Mouse (Mus musculus): ENCODE measurements around the gene Ifrd1. TPM values are rescaled to one million over a fixed set of nuclear protein-coding genes. Genes with fewer than 3 reads are reported as not detected.

Gene Ifrd1
- polyA plus RNA-seq, 1 experiment from 2014 or later = 103 TPM

DNA sequence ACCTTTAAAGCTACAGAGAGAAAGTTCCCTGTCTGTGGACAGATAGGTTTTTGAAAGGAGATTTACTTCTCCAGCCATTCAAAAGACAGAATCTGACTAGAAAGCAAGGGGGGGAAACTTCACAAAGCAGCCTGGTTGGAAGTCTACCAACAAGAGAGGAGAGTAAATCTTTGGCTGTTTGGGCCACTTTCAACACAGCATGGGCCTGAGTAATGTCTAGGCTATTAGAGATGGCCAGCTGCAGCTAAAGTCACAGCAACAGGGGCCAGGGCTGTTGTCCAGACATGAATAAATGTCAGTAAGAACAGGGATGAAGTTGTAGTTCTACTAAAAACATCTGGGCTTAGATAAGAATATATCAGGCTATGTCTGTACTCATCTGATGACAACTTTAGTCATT, 2.0 kb upstream of the Ifrd1 start:
- ATAC-seq (replicated peaks; ENCODE audit: insufficient number of reproducible peaks, low FRiP score, low TSS enrichment) = no peak
- Histone ChIP-seq H3K4me1 (ENCODE audit: control insufficient read depth, insufficient read depth, low read length) (peaks cover 9% of the 10 kb centered on the region; the same call in 1 of the 2 replicates), H3K4me2 (no peak overlapping the region), H3K27me3 (ENCODE audit: control insufficient read depth, insufficient read depth, low read length) (no peaks in the 10 kb centered on the region), H3K4me3 (ENCODE audit: low read depth, low read length) (no peak overlapping the region), H3K36me3 (ENCODE audit: control insufficient read depth, insufficient read depth, low read length) (no peaks in the 10 kb centered on the region), H3K9ac (ENCODE audit: low read depth, low read length) (no peak overlapping the region), H3K9me3 (replicated peaks; ENCODE audit: control insufficient read depth, low read length) (no peaks in the 10 kb centered on the region), H3K27ac (ENCODE audit: low read depth, low read length) (no peak overlapping the region)

DNA sequence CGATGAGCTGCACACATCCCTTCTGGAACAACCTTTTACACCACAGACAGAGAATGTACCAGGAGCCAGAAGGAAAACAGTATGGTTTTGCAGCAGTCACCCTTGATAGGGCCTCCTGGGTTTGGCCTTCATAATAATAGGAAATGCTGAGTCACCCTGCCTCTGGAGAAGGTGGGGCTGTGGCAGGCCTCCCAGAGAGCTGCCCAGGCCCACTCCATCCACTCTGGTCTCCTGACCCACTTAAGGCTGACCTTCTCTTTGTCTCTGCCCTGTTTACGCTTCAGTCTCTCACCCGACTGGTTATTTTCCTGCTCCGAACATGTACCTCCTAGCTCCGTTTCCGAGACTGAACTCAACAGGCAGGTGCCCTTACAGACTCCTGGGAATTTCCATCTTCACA, 328 bp downstream of the Ifrd1 start:
- Histone ChIP-seq H3K27ac (ENCODE audit: low read depth, low read length) (no peak overlapping the region), H3K9ac (ENCODE audit: low read depth, low read length) (no peak overlapping the region), H3K27me3 (ENCODE audit: control insufficient read depth, insufficient read depth, low read length) (no peaks in the 10 kb centered on the region), H3K36me3 (ENCODE audit: control insufficient read depth, insufficient read depth, low read length) (no peaks in the 10 kb centered on the region), H3K4me2 (peak overlapping the region; percentile 3; the same call in 1 of the 2 replicates), H3K4me3 (ENCODE audit: low read depth, low read length) (no peak overlapping the region), H3K4me1 (ENCODE audit: control insufficient read depth, insufficient read depth, low read length) (peaks cover 9% of the 10 kb centered on the region; the same call in 1 of the 2 replicates), H3K9me3 (replicated peaks; ENCODE audit: control insufficient read depth, low read length) (no peaks in the 10 kb centered on the region)
- peak; percentile 91 for ATAC-seq (replicated peaks; ENCODE audit: insufficient number of reproducible peaks, low FRiP score, low TSS enrichment)
- WGBS (ENCODE audit: insufficient replicate concordance) = 50% methylated on average over 6 of the region's 6 CpGs

DNA sequence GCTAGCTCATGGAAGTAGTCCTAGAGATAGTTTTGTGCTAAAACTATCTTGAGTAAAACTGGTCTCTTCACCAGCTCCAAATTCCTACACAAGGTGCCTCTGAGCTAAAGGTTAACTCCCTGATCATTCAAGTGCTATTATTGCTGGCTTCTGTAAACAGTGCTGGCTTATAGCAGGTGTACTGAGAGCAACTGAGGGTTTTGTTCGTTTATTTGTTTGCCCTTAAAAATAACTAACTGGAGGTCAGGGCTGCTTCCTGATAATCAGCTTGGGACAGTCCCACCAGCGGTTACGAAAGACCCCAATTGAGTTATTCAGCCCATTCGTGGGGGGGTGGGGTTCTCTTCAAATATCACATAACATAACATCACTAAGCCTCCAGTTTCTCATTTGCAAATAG, 920 bp downstream of the Ifrd1 start:
- H3K27ac ChIP-seq (ENCODE audit: low read depth, low read length) = no peak overlapping the region
- H3K4me2 ChIP-seq = no peak overlapping the region
- no peak overlapping the region for H3K4me3 ChIP-seq (ENCODE audit: low read depth, low read length)
- ATAC-seq (replicated peaks; ENCODE audit: insufficient number of reproducible peaks, low FRiP score, low TSS enrichment) = no peak
- peaks cover 9% of the 10 kb centered on the region; the same call in 1 of the 2 replicates for H3K4me1 ChIP-seq (ENCODE audit: control insufficient read depth, insufficient read depth, low read length)
- WGBS (ENCODE audit: insufficient replicate concordance) = 73% methylated on average over 4 of the region's 4 CpGs
- H3K9me3 ChIP-seq (replicated peaks; ENCODE audit: control insufficient read depth, low read length) = no peaks in the 10 kb centered on the region
- no peak overlapping the region for H3K9ac ChIP-seq (ENCODE audit: low read depth, low read length)
- H3K27me3 ChIP-seq (ENCODE audit: control insufficient read depth, insufficient read depth, low read length) = no peaks in the 10 kb centered on the region
- H3K36me3 ChIP-seq (ENCODE audit: control insufficient read depth, insufficient read depth, low read length) = no peaks in the 10 kb centered on the region

DNA sequence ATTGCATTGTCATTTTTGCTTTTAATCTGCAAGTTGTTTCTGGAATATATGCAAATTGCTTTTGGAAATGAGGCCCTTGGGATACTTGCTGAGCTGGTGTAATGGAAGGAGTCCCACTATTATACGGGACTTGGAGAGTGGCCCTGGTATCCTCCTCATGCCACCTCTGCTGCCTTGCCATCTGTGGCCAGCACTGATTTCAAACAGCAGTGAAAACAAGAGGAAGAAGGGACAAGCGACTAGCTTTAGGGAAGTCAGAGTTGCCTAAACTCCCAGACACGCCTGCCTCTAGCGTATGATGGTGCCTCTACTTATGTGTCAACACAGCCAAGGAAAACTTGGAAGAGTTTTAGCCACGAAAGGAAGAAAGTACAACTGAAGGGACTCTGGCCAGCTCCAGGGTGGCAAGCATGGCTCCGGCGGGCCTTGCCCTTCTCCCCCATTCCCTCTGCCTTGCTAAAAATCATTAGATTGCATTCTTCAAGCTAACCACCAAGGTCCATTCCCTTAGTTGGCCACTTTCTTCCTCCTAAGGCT, 2.8 kb downstream of the Ifrd1 start:
- ATAC-seq (replicated peaks; ENCODE audit: insufficient number of reproducible peaks, low FRiP score, low TSS enrichment) = no peak
- Histone ChIP-seq H3K9me3 (replicated peaks; ENCODE audit: control insufficient read depth, low read length) (no peaks in the 10 kb centered on the region), H3K27me3 (ENCODE audit: control insufficient read depth, insufficient read depth, low read length) (no peaks in the 10 kb centered on the region), H3K4me3 (ENCODE audit: low read depth, low read length) (no peak overlapping the region), H3K27ac (ENCODE audit: low read depth, low read length) (no peak overlapping the region), H3K4me1 (ENCODE audit: control insufficient read depth, insufficient read depth, low read length) (peaks cover 9% of the 10 kb centered on the region; the same call in 1 of the 2 replicates), H3K9ac (ENCODE audit: low read depth, low read length) (no peak overlapping the region), H3K36me3 (ENCODE audit: control insufficient read depth, insufficient read depth, low read length) (no peaks in the 10 kb centered on the region), H3K4me2 (no peak overlapping the region)
- WGBS (ENCODE audit: insufficient replicate concordance) = 88% methylated on average over 7 of the region's 7 CpGs

DNA sequence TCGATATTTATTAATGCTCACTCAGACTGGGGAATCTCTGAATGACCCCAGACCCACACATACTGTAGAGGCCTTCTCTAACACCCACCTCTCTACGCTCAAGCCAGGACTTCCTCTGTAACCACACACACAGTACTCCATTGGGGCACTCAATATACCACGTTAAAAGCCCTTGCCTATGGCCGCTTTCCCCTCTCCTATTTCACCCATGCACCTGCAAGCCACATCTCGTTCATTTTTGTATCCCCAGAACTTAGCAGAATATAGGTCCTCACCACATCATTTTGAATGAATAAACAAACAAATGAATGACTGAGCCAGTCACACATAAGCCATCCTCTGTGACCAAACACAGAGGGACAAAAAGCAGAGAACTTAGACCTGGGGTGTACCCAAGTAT, 3.4 kb downstream of the Ifrd1 start:
- ATAC-seq (replicated peaks; ENCODE audit: insufficient number of reproducible peaks, low FRiP score, low TSS enrichment) = no peak
- no peaks in the 10 kb centered on the region for H3K27me3 ChIP-seq (ENCODE audit: control insufficient read depth, insufficient read depth, low read length)
- peaks cover 9% of the 10 kb centered on the region; the same call in 1 of the 2 replicates for H3K4me1 ChIP-seq (ENCODE audit: control insufficient read depth, insufficient read depth, low read length)
- no peak overlapping the region for H3K9ac ChIP-seq (ENCODE audit: low read depth, low read length)
- no peak overlapping the region for H3K4me2 ChIP-seq
- 92% methylated on average over 5 of the region's 5 CpGs for WGBS (ENCODE audit: insufficient replicate concordance)
- H3K27ac ChIP-seq (ENCODE audit: low read depth, low read length) = no peak overlapping the region
- H3K36me3 ChIP-seq (ENCODE audit: control insufficient read depth, insufficient read depth, low read length) = no peaks in the 10 kb centered on the region
- H3K9me3 ChIP-seq (replicated peaks; ENCODE audit: control insufficient read depth, low read length) = no peaks in the 10 kb centered on the region
- H3K4me3 ChIP-seq (ENCODE audit: low read depth, low read length) = no peak overlapping the region

DNA sequence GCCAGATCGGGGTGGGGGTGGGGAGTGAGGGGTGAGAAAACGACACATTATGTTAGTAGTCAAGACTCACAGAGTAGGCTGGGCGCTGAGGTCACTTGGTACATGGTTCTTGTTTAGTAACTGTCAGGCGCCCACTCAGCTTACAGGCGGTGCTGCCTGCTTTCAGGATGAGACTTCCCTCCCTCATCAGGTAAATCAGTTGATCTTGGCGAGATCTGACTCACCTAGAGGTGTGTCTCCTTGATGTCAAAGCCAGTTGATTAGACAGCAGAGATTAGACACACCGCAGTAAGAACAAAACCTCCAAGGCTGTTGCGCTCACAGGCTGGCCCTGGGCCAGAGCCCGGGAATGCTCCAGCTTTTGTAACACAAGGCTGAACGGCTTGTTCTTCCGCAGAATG, 4.5 kb downstream of the Ifrd1 start:
- H3K4me1 ChIP-seq (ENCODE audit: control insufficient read depth, insufficient read depth, low read length) = peaks cover 9% of the 10 kb centered on the region; the same call in 1 of the 2 replicates
- H3K9me3 ChIP-seq (replicated peaks; ENCODE audit: control insufficient read depth, low read length) = no peaks in the 10 kb centered on the region
- H3K27me3 ChIP-seq (ENCODE audit: control insufficient read depth, insufficient read depth, low read length) = no peaks in the 10 kb centered on the region
- H3K9ac ChIP-seq (ENCODE audit: low read depth, low read length) = no peak overlapping the region
- H3K4me3 ChIP-seq (ENCODE audit: low read depth, low read length) = no peak overlapping the region
- no peak for ATAC-seq (replicated peaks; ENCODE audit: insufficient number of reproducible peaks, low FRiP score, low TSS enrichment)
- H3K4me2 ChIP-seq = peak overlapping the region; percentile 9; the same call in 1 of the 2 replicates
- 32% methylated on average over 11 of the region's 11 CpGs for WGBS (ENCODE audit: insufficient replicate concordance)
- H3K36me3 ChIP-seq (ENCODE audit: control insufficient read depth, insufficient read depth, low read length) = no peaks in the 10 kb centered on the region
- H3K27ac ChIP-seq (ENCODE audit: low read depth, low read length) = no peak overlapping the region

DNA sequence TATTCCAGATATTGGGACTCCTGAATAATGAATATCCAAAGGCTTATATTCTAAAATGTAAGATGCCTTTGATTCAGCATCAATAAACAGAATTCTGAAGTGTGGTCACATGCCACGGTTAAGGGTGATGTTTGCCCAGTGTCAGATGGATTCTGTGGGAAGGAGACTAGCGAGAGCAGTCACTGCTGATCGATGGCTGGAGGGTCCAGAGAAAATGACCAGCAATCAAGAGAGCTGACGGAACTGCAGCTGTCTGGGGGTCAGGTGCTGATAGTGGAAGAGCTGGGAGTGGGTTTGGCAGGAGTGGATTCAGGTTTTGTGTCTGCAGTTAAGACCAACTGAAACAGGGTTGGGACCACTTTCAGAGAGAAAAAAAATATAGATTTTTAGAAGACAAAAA, 5.1 kb downstream of the Ifrd1 start:
- no peaks in the 10 kb centered on the region for H3K27me3 ChIP-seq (ENCODE audit: control insufficient read depth, insufficient read depth, low read length)
- H3K27ac ChIP-seq (ENCODE audit: low read depth, low read length) = no peak overlapping the region
- no peak for ATAC-seq (replicated peaks; ENCODE audit: insufficient number of reproducible peaks, low FRiP score, low TSS enrichment)
- H3K9ac ChIP-seq (ENCODE audit: low read depth, low read length) = no peak overlapping the region
- H3K4me2 ChIP-seq = no peak overlapping the region
- H3K4me3 ChIP-seq (ENCODE audit: low read depth, low read length) = no peak overlapping the region
- H3K36me3 ChIP-seq (ENCODE audit: control insufficient read depth, insufficient read depth, low read length) = no peaks in the 10 kb centered on the region
- peaks cover 7% of the 10 kb centered on the region; the same call in 1 of the 2 replicates for H3K4me1 ChIP-seq (ENCODE audit: control insufficient read depth, insufficient read depth, low read length)
- H3K9me3 ChIP-seq (replicated peaks; ENCODE audit: control insufficient read depth, low read length) = no peaks in the 10 kb centered on the region
- WGBS (ENCODE audit: insufficient replicate concordance) = 56% methylated on average over 4 of the region's 4 CpGs

DNA sequence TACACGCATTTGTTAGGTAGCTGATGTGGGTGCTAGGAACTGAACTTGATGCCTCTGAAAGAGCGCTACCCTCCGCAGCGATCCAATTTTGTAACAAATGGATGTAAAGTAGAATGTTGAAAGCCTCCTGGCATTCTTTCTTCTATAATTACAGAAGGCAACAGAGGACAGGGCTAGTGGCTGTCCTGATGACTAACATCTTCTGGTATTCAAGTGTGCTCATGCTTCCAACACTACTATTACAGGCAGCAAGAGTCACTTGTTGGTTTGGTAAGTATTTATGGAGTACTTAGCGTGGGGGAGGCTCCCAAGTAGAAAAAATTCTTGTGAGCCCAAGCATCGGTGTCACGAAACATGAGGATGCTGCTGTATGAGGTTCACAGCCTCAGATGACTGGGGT, 9.1 kb downstream of the Ifrd1 start:
- no peak overlapping the region for H3K27ac ChIP-seq (ENCODE audit: low read depth, low read length)
- no peak for ATAC-seq (replicated peaks; ENCODE audit: insufficient number of reproducible peaks, low FRiP score, low TSS enrichment)
- H3K36me3 ChIP-seq (ENCODE audit: control insufficient read depth, insufficient read depth, low read length) = no peaks in the 10 kb centered on the region
- WGBS (ENCODE audit: insufficient replicate concordance) = 85% methylated on average over 7 of the region's 7 CpGs
- no peak overlapping the region for H3K9ac ChIP-seq (ENCODE audit: low read depth, low read length)
- no peaks in the 10 kb centered on the region for H3K9me3 ChIP-seq (replicated peaks; ENCODE audit: control insufficient read depth, low read length)
- no peak overlapping the region for H3K4me2 ChIP-seq
- H3K4me1 ChIP-seq (ENCODE audit: control insufficient read depth, insufficient read depth, low read length) = no peaks in the 10 kb centered on the region
- no peaks in the 10 kb centered on the region for H3K27me3 ChIP-seq (ENCODE audit: control insufficient read depth, insufficient read depth, low read length)
- H3K4me3 ChIP-seq (ENCODE audit: low read depth, low read length) = no peak overlapping the region

DNA sequence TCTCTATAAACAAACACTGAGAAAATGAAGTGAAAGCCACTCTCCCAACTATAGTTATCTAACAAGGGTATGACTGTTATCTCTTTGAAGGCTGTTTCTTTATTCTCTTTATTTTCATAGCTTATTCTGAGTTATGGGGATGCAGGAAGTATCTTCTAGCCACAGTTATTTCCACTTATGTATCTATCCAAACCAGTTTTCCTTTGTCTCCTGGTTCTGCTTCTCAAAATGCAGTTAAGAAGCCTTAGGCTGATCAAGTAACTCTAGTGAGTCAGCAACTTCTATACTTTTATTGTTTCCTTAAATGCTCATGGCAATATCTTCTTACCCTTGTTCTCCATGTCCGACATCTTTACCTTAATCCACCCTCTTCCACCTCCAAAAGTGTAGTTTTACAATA, 16.1 kb downstream of the Ifrd1 start:
- H3K4me3 ChIP-seq (ENCODE audit: low read depth, low read length) = no peak overlapping the region
- H3K27me3 ChIP-seq (ENCODE audit: control insufficient read depth, insufficient read depth, low read length) = no peaks in the 10 kb centered on the region
- no peak for ATAC-seq (replicated peaks; ENCODE audit: insufficient number of reproducible peaks, low FRiP score, low TSS enrichment)
- H3K36me3 ChIP-seq (ENCODE audit: control insufficient read depth, insufficient read depth, low read length) = no peaks in the 10 kb centered on the region
- H3K4me1 ChIP-seq (ENCODE audit: control insufficient read depth, insufficient read depth, low read length) = no peaks in the 10 kb centered on the region
- H3K4me2 ChIP-seq = no peak overlapping the region
- H3K27ac ChIP-seq (ENCODE audit: low read depth, low read length) = no peak overlapping the region
- H3K9ac ChIP-seq (ENCODE audit: low read depth, low read length) = no peak overlapping the region
- 87% methylated on average over 1 of the region's 1 CpGs for WGBS (ENCODE audit: insufficient replicate concordance)
- no peaks in the 10 kb centered on the region for H3K9me3 ChIP-seq (replicated peaks; ENCODE audit: control insufficient read depth, low read length)
